Mouse (Mus musculus): Measurements from ENCODE around the gene Scnn1a. TPM values are rescaled to one million over a fixed set of nuclear protein-coding genes. Genes with fewer than 3 reads are reported as not detected.

Scnn1a gene
- polyA plus RNA-seq, 1 experiment from 2014 or later = 0.74 TPM

- Histone ChIP-seq H3K27ac (ENCODE audit: low read length) (peak overlapping the region; percentile 57), H3K4me2 (ENCODE audit: low read depth, low read length) (no peak overlapping the region), H3K4me3 (ENCODE audit: low read depth, low read length) (no peak overlapping the region), H3K36me3 (ENCODE audit: control insufficient read depth, insufficient read depth) (no peaks in the 10 kb centered on the region), H3K9ac (ENCODE audit: low read depth, low read length) (no peak overlapping the region), H3K9me3 (replicated peaks; ENCODE audit: control insufficient read depth, low read length) (no peaks in the 10 kb centered on the region), H3K4me1 (ENCODE audit: control insufficient read depth, low read depth, low read length) (peaks cover 17% of the 10 kb centered on the region), H3K27me3 (ENCODE audit: control insufficient read depth, insufficient read depth, low read depth, low read length) (no peaks in the 10 kb centered on the region)
- no peak for ATAC-seq (ENCODE audit: low read depth)
- WGBS (ENCODE audit: insufficient replicate concordance) = 39% methylated on average over 4 of the region's 4 CpGs
Observed at GRCm38 (mm10) chr6:125344866-125345265, 24.4 kb downstream of the Scnn1a start.

GRCm38 (mm10) chr6:125345625-125346024 lies 25.2 kb downstream of the Scnn1a start:
- 15% methylated on average over 1 of the region's 1 CpGs for WGBS (ENCODE audit: insufficient replicate concordance)
- Histone ChIP-seq H3K4me2 (ENCODE audit: low read depth, low read length) (no peak overlapping the region), H3K4me1 (ENCODE audit: control insufficient read depth, low read depth, low read length) (peaks cover 17% of the 10 kb centered on the region), H3K4me3 (ENCODE audit: low read depth, low read length) (no peak overlapping the region), H3K9ac (ENCODE audit: low read depth, low read length) (no peak overlapping the region), H3K27me3 (ENCODE audit: control insufficient read depth, insufficient read depth, low read depth, low read length) (no peaks in the 10 kb centered on the region), H3K36me3 (ENCODE audit: control insufficient read depth, insufficient read depth) (no peaks in the 10 kb centered on the region), H3K27ac (ENCODE audit: low read length) (no peak overlapping the region; the same call in 1 of the 2 replicates), H3K9me3 (replicated peaks; ENCODE audit: control insufficient read depth, low read length) (no peaks in the 10 kb centered on the region)
- ATAC-seq (ENCODE audit: low read depth) = no peak

GRCm38 (mm10) chr6:125346029-125346428 lies 25.6 kb downstream of the Scnn1a start:
- Histone ChIP-seq H3K4me3 (ENCODE audit: low read depth, low read length) (no peak overlapping the region), H3K27ac (ENCODE audit: low read length) (no peak overlapping the region), H3K4me1 (ENCODE audit: control insufficient read depth, low read depth, low read length) (peaks cover 17% of the 10 kb centered on the region), H3K4me2 (ENCODE audit: low read depth, low read length) (no peak overlapping the region), H3K27me3 (ENCODE audit: control insufficient read depth, insufficient read depth, low read depth, low read length) (no peaks in the 10 kb centered on the region), H3K9ac (ENCODE audit: low read depth, low read length) (no peak overlapping the region), H3K36me3 (ENCODE audit: control insufficient read depth, insufficient read depth) (no peaks in the 10 kb centered on the region), H3K9me3 (replicated peaks; ENCODE audit: control insufficient read depth, low read length) (no peaks in the 10 kb centered on the region)
- peak; percentile 47; the same call in 1 of the 2 replicates for ATAC-seq (ENCODE audit: low read depth)
- WGBS (ENCODE audit: insufficient replicate concordance) = 43% methylated on average over 2 of the region's 2 CpGs

GRCm38 (mm10) chr6:125348721-125349574 lies 28.5 kb downstream of the Scnn1a start, which contains the start of gene Tnfrsf1a:
Gene Tnfrsf1a, plus strand, starts transcription at chr6:125349362.
- H3K27me3 ChIP-seq (ENCODE audit: control insufficient read depth, insufficient read depth, low read depth, low read length) = no peaks in the 10 kb centered on the region
- H3K4me3 ChIP-seq (ENCODE audit: low read depth, low read length) = peak within 1 kb of the TSS; percentile 68
- H3K9ac ChIP-seq (ENCODE audit: low read depth, low read length) = peak within 1 kb of the TSS; percentile 75
- no peaks in the 10 kb centered on the region for H3K36me3 ChIP-seq (ENCODE audit: control insufficient read depth, insufficient read depth)
- 11% methylated on average over 22 of the region's 22 CpGs for WGBS (ENCODE audit: insufficient replicate concordance)
- H3K4me1 ChIP-seq (ENCODE audit: control insufficient read depth, low read depth, low read length) = peaks cover 28% of the 10 kb centered on the region
- H3K9me3 ChIP-seq (replicated peaks; ENCODE audit: control insufficient read depth, low read length) = no peaks in the 10 kb centered on the region
- no peak for ATAC-seq (ENCODE audit: low read depth)
- peak within 1 kb of the TSS; percentile 78 for H3K27ac ChIP-seq (ENCODE audit: low read length)
- H3K4me2 ChIP-seq (ENCODE audit: low read depth, low read length) = peak within 1 kb of the TSS; percentile 66

GRCm38 (mm10) chr6:125349575-125350230 lies 29.2 kb downstream of the Scnn1a start:
- peak overlapping the region; percentile 66 for H3K4me2 ChIP-seq (ENCODE audit: low read depth, low read length)
- H3K4me3 ChIP-seq (ENCODE audit: low read depth, low read length) = peak overlapping the region; percentile 68
- peak overlapping the region; percentile 78 for H3K27ac ChIP-seq (ENCODE audit: low read length)
- H3K9me3 ChIP-seq (replicated peaks; ENCODE audit: control insufficient read depth, low read length) = no peaks in the 10 kb centered on the region
- no peaks in the 10 kb centered on the region for H3K27me3 ChIP-seq (ENCODE audit: control insufficient read depth, insufficient read depth, low read depth, low read length)
- peak overlapping the region; percentile 75 for H3K9ac ChIP-seq (ENCODE audit: low read depth, low read length)
- ATAC-seq (ENCODE audit: low read depth) = peak; percentile 77
- peaks cover 34% of the 10 kb centered on the region for H3K4me1 ChIP-seq (ENCODE audit: control insufficient read depth, low read depth, low read length)
- H3K36me3 ChIP-seq (ENCODE audit: control insufficient read depth, insufficient read depth) = no peaks in the 10 kb centered on the region
- under 1% methylated on average over 27 of the region's 27 CpGs for WGBS (ENCODE audit: insufficient replicate concordance)

GRCm38 (mm10) chr6:125350231-125350994 lies 30.0 kb downstream of the Scnn1a start:
- Histone ChIP-seq H3K27me3 (ENCODE audit: control insufficient read depth, insufficient read depth, low read depth, low read length) (no peaks in the 10 kb centered on the region), H3K27ac (ENCODE audit: low read length) (peak overlapping the region; percentile 78), H3K9me3 (replicated peaks; ENCODE audit: control insufficient read depth, low read length) (no peaks in the 10 kb centered on the region), H3K36me3 (ENCODE audit: control insufficient read depth, insufficient read depth) (no peaks in the 10 kb centered on the region), H3K4me3 (ENCODE audit: low read depth, low read length) (peak overlapping the region; percentile 68), H3K9ac (ENCODE audit: low read depth, low read length) (peak overlapping the region; percentile 75), H3K4me1 (ENCODE audit: control insufficient read depth, low read depth, low read length) (peaks cover 41% of the 10 kb centered on the region), H3K4me2 (ENCODE audit: low read depth, low read length) (peak overlapping the region; percentile 66)
- 7% methylated on average over 20 of the region's 20 CpGs for WGBS (ENCODE audit: insufficient replicate concordance)
- ATAC-seq (ENCODE audit: low read depth) = no peak

- Histone ChIP-seq H3K36me3 (ENCODE audit: control insufficient read depth, insufficient read depth) (no peaks in the 10 kb centered on the region), H3K4me1 (ENCODE audit: control insufficient read depth, low read depth, low read length) (peaks cover 45% of the 10 kb centered on the region), H3K9me3 (replicated peaks; ENCODE audit: control insufficient read depth, low read length) (no peaks in the 10 kb centered on the region), H3K27me3 (ENCODE audit: control insufficient read depth, insufficient read depth, low read depth, low read length) (no peaks in the 10 kb centered on the region), H3K9ac (ENCODE audit: low read depth, low read length) (no peak overlapping the region; the same call in 1 of the 2 replicates), H3K4me3 (ENCODE audit: low read depth, low read length) (peak overlapping the region; percentile 68), H3K4me2 (ENCODE audit: low read depth, low read length) (peak overlapping the region; percentile 66), H3K27ac (ENCODE audit: low read length) (no peak overlapping the region; the same call in 1 of the 2 replicates)
- no peak for ATAC-seq (ENCODE audit: low read depth)
- WGBS (ENCODE audit: insufficient replicate concordance) = 55% methylated on average over 2 of the region's 2 CpGs
Observed at GRCm38 (mm10) chr6:125350995-125351324, 30.5 kb downstream of the Scnn1a start.

- Histone ChIP-seq H3K27me3 (ENCODE audit: control insufficient read depth, insufficient read depth, low read depth, low read length) (no peaks in the 10 kb centered on the region), H3K4me1 (ENCODE audit: control insufficient read depth, low read depth, low read length) (peaks cover 45% of the 10 kb centered on the region), H3K4me3 (ENCODE audit: low read depth, low read length) (peak overlapping the region; percentile 68), H3K27ac (ENCODE audit: low read length) (peak overlapping the region; percentile 1; the same call in 1 of the 2 replicates), H3K9ac (ENCODE audit: low read depth, low read length) (no peak overlapping the region), H3K36me3 (ENCODE audit: control insufficient read depth, insufficient read depth) (no peaks in the 10 kb centered on the region), H3K4me2 (ENCODE audit: low read depth, low read length) (peak overlapping the region; percentile 66), H3K9me3 (replicated peaks; ENCODE audit: control insufficient read depth, low read length) (no peaks in the 10 kb centered on the region)
- 19% methylated on average over 8 of the region's 8 CpGs for WGBS (ENCODE audit: insufficient replicate concordance)
- ATAC-seq (ENCODE audit: low read depth) = no peak
Observed at GRCm38 (mm10) chr6:125351368-125352045, 31.0 kb downstream of the Scnn1a start.
